17 mouse cellular contexts compared by ENCODE assay signal in genomic region chr6:126537512-126537911, GRCm38 (mm10). TPM values are rescaled to one million over a fixed set of nuclear protein-coding genes. Genes with fewer than 3 reads are reported as not detected.
"Had no signal": no experiment of that assay in that cellular context is flagged by ENCODE, and none has a peak within 500 bp of the region (broad histone marks: within the 10 kb centered on the region; RNA-seq: fewer than 3 reads in every experiment).

No protein-coding gene starts in this region.

- ATAC-seq: lung, postnatal 0 days; midbrain, embryonic 16.5 days had no signal

- H3K36me3 ChIP-seq: kidney, embryonic 15.5 days; liver, embryonic 13.5 days; neural tube, embryonic 13.5 days had no signal

- H3K9ac ChIP-seq: kidney, embryonic 15.5 days; liver, embryonic 13.5 days; lung, embryonic 14.5 days; neural tube, embryonic 13.5 days had no signal

- H3K4me2 ChIP-seq: kidney, embryonic 15.5 days; liver, embryonic 13.5 days; lung, embryonic 14.5 days; neural tube, embryonic 13.5 days had no signal

- H3K4me3 ChIP-seq: kidney, embryonic 15.5 days; left cerebral cortex, adult 2 months; liver, embryonic 13.5 days; myocyte; neural tube, embryonic 13.5 days had no signal

- DNase-seq: kidney, adult 8-10 months; kidney, postnatal 10 days; kidney, postnatal 36 days; layer of hippocampus, postnatal 36 days; liver, embryonic 13.5 days; retina, postnatal 1 day; thymus, adult 18-20 months; thymus, postnatal 36 days had no signal

- H3K27ac ChIP-seq: kidney, embryonic 15.5 days; left cerebral cortex, adult 2 months; liver, embryonic 13.5 days; macrophage; neural tube, embryonic 13.5 days had no signal

- H3K4me1 ChIP-seq: liver, embryonic 13.5 days had no signal

- H3K9me3 ChIP-seq: kidney, embryonic 15.5 days; liver, embryonic 13.5 days; neural tube, embryonic 13.5 days had no signal

RNA-seq across cellular contexts. Expression of gene Kcna5, which starts 2.3 kb away (rescaled TPM):
- polyA plus RNA-seq: liver, adult 2 months; macrophage; myocyte had no signal
